Mouse (Mus musculus): ENCODE results near the gene Stk17b. TPM values are rescaled to one million over a fixed set of nuclear protein-coding genes. Genes with fewer than 3 reads are reported as not detected.
"Not testable (repeated sequence)": the region's sequence is repeated elsewhere in the genome, so short reads cannot be mapped to it uniquely, and the experiment has no call there.

The Stk17b gene
- polyA plus RNA-seq, 1 experiment from 2014 or later, result 6.1 TPM

- no peak overlapping the region for H3K9ac ChIP-seq (replicated peaks)
- no peak overlapping the region for H3K27ac ChIP-seq (replicated peaks)
- no peaks in the 10 kb centered on the region for H3K9me3 ChIP-seq (replicated peaks)
- no peaks in the 10 kb centered on the region for H3K36me3 ChIP-seq
- H3K27me3 ChIP-seq (replicated peaks), result no peaks in the 10 kb centered on the region
- H3K4me1 ChIP-seq, result no peaks in the 10 kb centered on the region
- H3K4me2 ChIP-seq, result no peak overlapping the region
- WGBS, result 93% methylated on average over 7 of the region's 7 CpGs
- no peak overlapping the region for H3K4me3 ChIP-seq (replicated peaks)
- no peak for ATAC-seq (ENCODE audit: low FRiP score)
These were observed 8.7 kb downstream of the Stk17b start for GRCm38 (mm10) chr1:53776176-53776905.

GRCm38 (mm10) chr1:53775545-53775944 lies 9.5 kb downstream of the Stk17b start:
- Histone ChIP-seq H3K9me3 (replicated peaks) (no peaks in the 10 kb centered on the region), H3K4me2 (no peak overlapping the region), H3K27ac (replicated peaks) (no peak overlapping the region), H3K4me3 (replicated peaks) (no peak overlapping the region), H3K4me1 (no peaks in the 10 kb centered on the region), H3K36me3 (no peaks in the 10 kb centered on the region), H3K9ac (replicated peaks) (no peak overlapping the region), H3K27me3 (replicated peaks) (no peaks in the 10 kb centered on the region)
- ATAC-seq (ENCODE audit: low FRiP score), result no peak
- 96% methylated on average over 2 of the region's 2 CpGs for WGBS

GRCm38 (mm10) chr1:53775036-53775435 lies 10.0 kb downstream of the Stk17b start:
- WGBS, result 81% methylated on average over 6 of the region's 6 CpGs
- Histone ChIP-seq H3K4me3 (replicated peaks) (no peak overlapping the region), H3K4me2 (no peak overlapping the region), H3K9me3 (replicated peaks) (no peaks in the 10 kb centered on the region), H3K27me3 (replicated peaks) (no peaks in the 10 kb centered on the region), H3K4me1 (no peaks in the 10 kb centered on the region), H3K9ac (replicated peaks) (no peak overlapping the region), H3K27ac (replicated peaks) (no peak overlapping the region), H3K36me3 (no peaks in the 10 kb centered on the region)
- no peak for ATAC-seq (ENCODE audit: low FRiP score)

GRCm38 (mm10) chr1:53774571-53774970 lies 10.5 kb downstream of the Stk17b start:
- H3K9me3 ChIP-seq (replicated peaks), result no peaks in the 10 kb centered on the region
- 91% methylated on average over 3 of the region's 3 CpGs for WGBS
- H3K4me1 ChIP-seq, result no peaks in the 10 kb centered on the region
- no peaks in the 10 kb centered on the region for H3K27me3 ChIP-seq (replicated peaks)
- no peak overlapping the region for H3K9ac ChIP-seq (replicated peaks)
- no peak overlapping the region for H3K4me2 ChIP-seq
- no peaks in the 10 kb centered on the region for H3K36me3 ChIP-seq
- no peak overlapping the region for H3K27ac ChIP-seq (replicated peaks)
- no peak overlapping the region for H3K4me3 ChIP-seq (replicated peaks)
- no peak for ATAC-seq (ENCODE audit: low FRiP score)

- Histone ChIP-seq H3K9me3 (replicated peaks) (no peaks in the 10 kb centered on the region), H3K4me3 (replicated peaks) (no peak overlapping the region), H3K27ac (replicated peaks) (no peak overlapping the region), H3K4me2 (no peak overlapping the region), H3K9ac (replicated peaks) (no peak overlapping the region), H3K27me3 (replicated peaks) (no peaks in the 10 kb centered on the region), H3K4me1 (no peaks in the 10 kb centered on the region), H3K36me3 (no peaks in the 10 kb centered on the region)
- WGBS, result 53% methylated on average over 6 of the region's 6 CpGs
- no peak for ATAC-seq (ENCODE audit: low FRiP score)
These were observed 11.0 kb downstream of the Stk17b start for GRCm38 (mm10) chr1:53773994-53774393.

GRCm38 (mm10) chr1:53772967-53773366 lies 12.1 kb downstream of the Stk17b start:
- H3K36me3 ChIP-seq, result no peaks in the 10 kb centered on the region
- 94% methylated on average over 3 of the region's 3 CpGs for WGBS
- no peak overlapping the region for H3K4me3 ChIP-seq (replicated peaks)
- H3K9me3 ChIP-seq (replicated peaks), result no peaks in the 10 kb centered on the region
- no peak overlapping the region for H3K9ac ChIP-seq (replicated peaks)
- ATAC-seq (ENCODE audit: low FRiP score), result no peak
- H3K27ac ChIP-seq (replicated peaks), result no peak overlapping the region
- no peaks in the 10 kb centered on the region for H3K27me3 ChIP-seq (replicated peaks)
- no peak overlapping the region for H3K4me2 ChIP-seq
- H3K4me1 ChIP-seq, result no peaks in the 10 kb centered on the region

GRCm38 (mm10) chr1:53771476-53771875 lies 13.5 kb downstream of the Stk17b start:
- Histone ChIP-seq H3K9ac (replicated peaks) (no peak overlapping the region), H3K27ac (replicated peaks) (no peak overlapping the region), H3K4me2 (no peak overlapping the region), H3K4me1 (no peaks in the 10 kb centered on the region), H3K36me3 (no peaks in the 10 kb centered on the region), H3K9me3 (replicated peaks) (no peaks in the 10 kb centered on the region), H3K4me3 (replicated peaks) (no peak overlapping the region), H3K27me3 (replicated peaks) (no peaks in the 10 kb centered on the region)
- 93% methylated on average over 6 of the region's 6 CpGs for WGBS
- ATAC-seq (ENCODE audit: low FRiP score), result no peak

GRCm38 (mm10) chr1:53766112-53766511 lies 18.9 kb downstream of the Stk17b start:
- no peak overlapping the region for H3K4me2 ChIP-seq
- H3K27ac ChIP-seq (replicated peaks), result no peak overlapping the region
- WGBS, result 86% methylated on average over 2 of the region's 2 CpGs
- H3K4me3 ChIP-seq (replicated peaks), result no peak overlapping the region
- ATAC-seq (ENCODE audit: low FRiP score), result no peak
- H3K9me3 ChIP-seq (replicated peaks), result no peaks in the 10 kb centered on the region
- no peak overlapping the region for H3K9ac ChIP-seq (replicated peaks)
- no peaks in the 10 kb centered on the region for H3K36me3 ChIP-seq
- no peaks in the 10 kb centered on the region for H3K4me1 ChIP-seq
- no peaks in the 10 kb centered on the region for H3K27me3 ChIP-seq (replicated peaks)

- H3K4me3 ChIP-seq (replicated peaks), result no peak overlapping the region
- H3K27me3 ChIP-seq (replicated peaks), result no peaks in the 10 kb centered on the region
- ATAC-seq (ENCODE audit: low FRiP score), result no peak
- no peak overlapping the region for H3K27ac ChIP-seq (replicated peaks)
- 94% methylated on average over 4 of the region's 4 CpGs for WGBS
- H3K9me3 ChIP-seq (replicated peaks), result no peaks in the 10 kb centered on the region
- no peak overlapping the region for H3K4me2 ChIP-seq
- no peak overlapping the region for H3K9ac ChIP-seq (replicated peaks)
- H3K36me3 ChIP-seq, result no peaks in the 10 kb centered on the region
- no peaks in the 10 kb centered on the region for H3K4me1 ChIP-seq
These were observed 27.7 kb downstream of the Stk17b start for GRCm38 (mm10) chr1:53757316-53757715.

- not testable (repeated sequence) for H3K9me3 ChIP-seq (replicated peaks); H3K4me1 ChIP-seq; H3K36me3 ChIP-seq; H3K9ac ChIP-seq (replicated peaks); H3K27me3 ChIP-seq (replicated peaks); H3K4me2 ChIP-seq; ATAC-seq (ENCODE audit: low FRiP score); H3K4me3 ChIP-seq (replicated peaks); H3K27ac ChIP-seq (replicated peaks)
- 86% methylated on average over 2 of the region's 2 CpGs for WGBS
These were observed 31.5 kb downstream of the Stk17b start for GRCm38 (mm10) chr1:53753501-53753900.

GRCm38 (mm10) chr1:53751144-53751543 lies 33.9 kb downstream of the Stk17b start:
- no peak for ATAC-seq (ENCODE audit: low FRiP score)
- no peak overlapping the region for H3K9ac ChIP-seq (replicated peaks)
- no peak overlapping the region for H3K4me2 ChIP-seq
- H3K9me3 ChIP-seq (replicated peaks), result no peaks in the 10 kb centered on the region
- no peaks in the 10 kb centered on the region for H3K36me3 ChIP-seq
- no peak overlapping the region for H3K4me3 ChIP-seq (replicated peaks)
- H3K27ac ChIP-seq (replicated peaks), result no peak overlapping the region
- no peaks in the 10 kb centered on the region for H3K4me1 ChIP-seq
- no peaks in the 10 kb centered on the region for H3K27me3 ChIP-seq (replicated peaks)
- 79% methylated on average over 1 of the region's 1 CpGs for WGBS

- not testable (repeated sequence) for H3K4me1 ChIP-seq; H3K27ac ChIP-seq (replicated peaks); H3K36me3 ChIP-seq; H3K27me3 ChIP-seq (replicated peaks); ATAC-seq (ENCODE audit: low FRiP score); H3K4me2 ChIP-seq; H3K4me3 ChIP-seq (replicated peaks); H3K9ac ChIP-seq (replicated peaks); H3K9me3 ChIP-seq (replicated peaks)
- 92% methylated on average over 7 of the region's 7 CpGs for WGBS
These were observed 34.3 kb downstream of the Stk17b start for GRCm38 (mm10) chr1:53750697-53751096.

Data from neural tube, embryonic 15.5 days (tissue).